Mouse (Mus musculus): ENCODE measurements around the gene Urm1. TPM values are rescaled to one million over a fixed set of nuclear protein-coding genes. Genes with fewer than 3 reads are reported as not detected.

The Urm1 gene
- 49.0 to 56.9 TPM (median 51.0 TPM) in 4 replicates for total RNA-seq (2023)

GRCm38 (mm10) chr2:29820025-29820817 is at the start of gene Urm1:
Gene Urm1, plus strand, starts transcription at chr2:29820075.

DNA sequence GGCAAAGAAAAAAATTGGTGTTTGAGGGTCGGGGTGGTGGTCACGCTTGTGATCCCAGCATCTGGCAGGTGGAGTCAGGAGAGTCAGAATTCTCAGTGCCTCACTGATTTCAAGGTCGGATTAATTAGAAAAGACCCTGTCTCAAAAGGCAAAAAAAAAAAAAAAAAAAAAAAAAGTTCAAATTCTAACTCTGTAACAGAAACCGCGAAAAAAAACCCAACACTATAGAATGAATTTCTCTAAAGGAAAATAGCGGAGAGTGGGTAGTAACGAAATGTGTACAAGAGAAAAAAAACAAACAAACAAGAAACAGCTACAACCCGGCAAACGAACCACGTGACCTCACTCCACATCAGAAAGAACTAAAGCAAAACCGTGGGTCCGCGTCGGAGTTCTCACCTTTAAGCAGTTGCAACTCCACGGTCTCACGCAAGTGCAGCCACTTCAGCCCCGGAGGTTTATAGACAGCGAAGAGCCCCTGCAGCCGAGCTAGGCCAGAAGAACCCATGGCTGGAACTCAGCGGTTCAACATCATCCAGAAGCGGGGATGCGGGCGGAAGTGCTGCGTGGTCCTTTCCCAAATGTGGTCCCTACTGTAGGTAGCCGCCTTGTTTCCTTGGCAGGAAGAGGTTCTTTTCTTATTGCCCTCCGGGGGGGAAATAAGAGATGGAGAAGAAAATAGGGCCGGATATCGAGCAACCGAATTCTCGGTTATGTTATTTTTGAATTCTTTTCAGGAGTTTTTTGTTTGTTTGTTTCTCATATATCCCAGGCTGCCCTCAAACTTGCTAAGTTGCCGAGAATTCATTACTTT is 32.6 kb upstream of the Urm1 start, which contains the start of gene Coq4:
Gene Coq4, plus strand, starts transcription at position 390 of the 814 bp plus-strand sequence.

DNA sequence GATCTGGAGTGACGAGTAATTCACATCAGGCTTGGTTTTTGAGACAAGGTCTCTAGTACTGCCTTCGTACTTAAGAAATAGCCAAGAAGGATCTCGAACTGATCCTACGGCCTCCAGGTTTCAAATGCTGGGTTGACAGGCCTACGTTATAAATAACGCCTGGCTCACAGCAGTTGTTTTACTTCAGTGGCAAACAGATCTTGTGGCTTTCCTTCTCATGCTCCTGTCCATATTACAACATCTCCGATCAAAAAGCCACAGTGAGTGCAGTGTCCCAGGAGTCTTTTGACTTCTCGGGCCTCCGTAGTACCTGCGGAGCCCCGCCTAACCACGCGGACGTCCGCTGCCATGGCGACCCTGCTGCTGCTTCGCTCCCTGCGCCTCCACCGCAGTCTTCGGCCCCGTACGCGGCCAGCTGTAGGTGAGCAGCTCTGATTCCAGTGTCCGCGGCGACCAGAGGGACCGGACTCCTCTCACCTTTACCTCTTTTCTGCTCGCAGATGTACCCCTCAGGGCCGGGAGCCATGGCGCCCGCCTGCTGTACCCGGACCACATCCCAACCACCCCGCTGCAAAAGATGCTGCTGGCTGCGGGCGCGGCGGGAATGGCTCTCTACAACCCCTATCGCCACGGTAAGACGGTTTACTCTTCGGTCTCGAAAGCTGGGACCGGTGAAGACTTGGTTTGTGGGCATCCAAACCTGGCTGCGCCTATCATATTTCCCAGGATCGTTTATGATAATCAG is 31.8 kb upstream of the Urm1 start, which contains the start of gene Trub2:
Gene Trub2, minus strand, starts transcription at position 566 of the 745 bp plus-strand sequence.

GRCm38 (mm10) chr2:29802075-29802826 is 17.6 kb upstream of the Urm1 start, which contains the start of gene Slc27a4:
Gene Slc27a4, plus strand, starts transcription at chr2:29802634.

DNA sequence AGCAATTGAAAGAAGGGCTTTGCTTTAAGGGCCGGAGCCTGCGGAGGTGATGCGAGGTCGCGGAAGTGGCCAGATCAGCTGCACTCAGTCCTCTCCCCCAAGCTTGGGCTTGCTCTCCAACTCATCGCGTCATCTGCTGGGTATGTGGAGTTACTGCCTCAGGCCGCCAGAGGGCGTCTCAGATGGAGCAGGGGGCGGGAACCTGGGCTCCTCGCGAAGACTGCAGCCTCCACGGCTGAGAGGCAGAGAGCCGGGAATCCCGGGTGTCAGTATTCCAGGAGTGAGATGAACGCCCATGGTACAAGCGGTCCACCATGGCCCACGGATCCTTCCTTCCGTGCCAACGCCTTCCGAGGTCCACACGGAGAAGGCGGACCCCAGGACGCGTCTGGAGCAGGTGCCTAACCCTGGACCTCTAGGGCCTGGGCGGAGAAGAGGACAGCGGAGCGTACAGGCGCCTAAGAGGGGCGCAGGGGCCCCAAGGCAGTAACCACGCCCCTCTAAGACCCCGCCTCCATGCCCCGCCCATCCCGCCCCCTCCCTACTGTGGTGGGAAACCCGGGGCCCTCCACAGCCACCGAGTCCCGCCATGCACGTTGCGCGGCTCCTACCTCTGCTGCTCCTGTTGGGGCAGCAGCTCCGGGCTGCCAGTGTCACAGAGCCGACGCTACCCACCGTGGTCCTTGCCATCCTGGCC is 49.2 kb downstream of the Urm1 start, which contains the start of gene Cercam:
Gene Cercam, plus strand, starts transcription at position 216 of the 697 bp plus-strand sequence.

DNA sequence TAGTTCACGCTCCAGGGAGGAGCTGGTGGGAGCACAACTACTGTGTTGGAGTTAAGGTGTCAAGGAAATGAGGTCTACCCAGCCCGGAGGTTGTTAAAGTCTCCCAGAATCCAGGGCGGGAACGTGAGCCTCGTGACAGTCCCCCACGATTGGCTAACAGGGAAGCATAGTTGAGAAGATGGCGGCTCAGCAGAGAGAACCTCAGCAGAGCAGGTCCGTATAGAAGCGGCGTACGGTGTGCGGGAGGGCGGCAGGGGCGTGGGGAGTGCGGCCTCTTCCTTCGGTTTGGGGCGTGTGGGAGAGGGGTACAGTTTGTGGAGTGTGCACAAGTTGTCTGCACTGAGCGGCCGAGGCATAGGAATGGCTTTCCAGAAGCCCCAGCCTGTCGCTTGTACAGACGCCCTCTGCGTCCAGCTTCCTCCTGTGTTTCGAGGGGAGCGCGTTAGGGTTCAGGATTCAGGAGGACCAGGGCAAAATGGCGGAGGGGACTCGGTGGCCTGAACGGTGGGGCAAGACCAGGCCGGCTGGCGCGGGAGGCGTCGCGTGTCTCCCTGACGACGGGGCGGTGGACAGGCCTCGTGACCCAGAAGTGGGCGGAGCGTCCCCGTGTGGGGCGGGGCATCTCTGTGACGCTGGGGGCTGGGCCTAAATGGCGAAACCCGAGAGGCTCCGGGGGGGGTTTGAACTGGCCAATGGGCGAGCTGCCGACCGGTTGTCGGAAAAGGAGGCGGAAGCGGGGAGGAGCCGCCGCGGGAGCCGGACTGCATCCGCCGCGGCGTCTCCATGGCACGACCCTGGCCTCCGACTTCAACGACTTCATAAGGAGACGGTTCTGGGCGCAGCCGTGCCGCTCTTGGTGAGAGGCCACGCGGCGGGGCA is 69.4 kb downstream of the Urm1 start, which contains the start of gene Odf2:
Gene Odf2, plus strand, starts transcription at position 156 of the 879 bp plus-strand sequence.

Other genes with a start within 250 kb of the Urm1 start
- 158 to 170 TPM (median 164 TPM) in 4 replicates for gene Rapgef1, start 200.4 kb upstream of the Urm1 start, total RNA-seq (2023)
- 0.88 to 1.1 TPM in 2 of 4 replicates, not detected in the others for gene Gm13420, start 68.4 kb upstream of the Urm1 start, total RNA-seq (2023)
- gene Gm13547, start 60.8 kb upstream of the Urm1 start, total RNA-seq (2023): not detected in 4 replicates
- gene Coq4, start 32.6 kb upstream of the Urm1 start, total RNA-seq (2023): 6.9 to 10.4 TPM (median 7.6 TPM) in 4 replicates
- gene Trub2, start 31.6 kb upstream of the Urm1 start, total RNA-seq (2023): 37.7 to 51.2 TPM (median 43.2 TPM) in 4 replicates
- 10.1 to 13.4 TPM (median 12.3 TPM) in 4 replicates for gene Slc27a4, start 17.4 kb upstream of the Urm1 start, total RNA-seq (2023)
- 1.5 to 3.9 TPM (median 1.9 TPM) in 4 replicates for gene Cercam, start 49.1 kb downstream of the Urm1 start, total RNA-seq (2023)
- 102 to 113 TPM (median 103 TPM) in 4 replicates for gene Odf2, start 69.1 kb downstream of the Urm1 start, total RNA-seq (2023)
- gene Gle1, start 115.4 kb downstream of the Urm1 start, total RNA-seq (2023): 70.7 to 89.4 TPM (median 75.9 TPM) in 4 replicates
- gene Sptan1, start 145.5 kb downstream of the Urm1 start, total RNA-seq (2023): 289 to 315 TPM (median 302 TPM) in 4 replicates
- gene Wdr34, start 228.8 kb downstream of the Urm1 start, total RNA-seq (2023): 0.45 to 3.2 TPM (median 2.0 TPM) in 4 replicates
- gene Set, start 237.3 kb downstream of the Urm1 start, total RNA-seq (2023): 248 to 281 TPM (median 262 TPM) in 4 replicates

All from B cell, adult 62 days (primary cell).